Mouse (Mus musculus) liver, adult 10 weeks (tissue): ENCODE measurements around the gene Gm4881. TPM values are rescaled to one million over a fixed set of nuclear protein-coding genes. Genes with fewer than 3 reads are reported as not detected.

Experiments
- polyA plus RNA-seq: library from polyadenylated mRNA; stranded (reverse); fragments of 350-450 nt; fragmentation: Illumina TruSeq; extraction: RNeasy Lipid Tissue Mini Kit (QIAGEN cat#74804); gene quantifications from one replicate; pipeline ENCODE4 v1.2.3, GENCODE M21; 2014; ENCODE audit warnings: low read depth, low replicate concordance

Gene Gm4881
- not detected for polyA plus RNA-seq

DNA sequence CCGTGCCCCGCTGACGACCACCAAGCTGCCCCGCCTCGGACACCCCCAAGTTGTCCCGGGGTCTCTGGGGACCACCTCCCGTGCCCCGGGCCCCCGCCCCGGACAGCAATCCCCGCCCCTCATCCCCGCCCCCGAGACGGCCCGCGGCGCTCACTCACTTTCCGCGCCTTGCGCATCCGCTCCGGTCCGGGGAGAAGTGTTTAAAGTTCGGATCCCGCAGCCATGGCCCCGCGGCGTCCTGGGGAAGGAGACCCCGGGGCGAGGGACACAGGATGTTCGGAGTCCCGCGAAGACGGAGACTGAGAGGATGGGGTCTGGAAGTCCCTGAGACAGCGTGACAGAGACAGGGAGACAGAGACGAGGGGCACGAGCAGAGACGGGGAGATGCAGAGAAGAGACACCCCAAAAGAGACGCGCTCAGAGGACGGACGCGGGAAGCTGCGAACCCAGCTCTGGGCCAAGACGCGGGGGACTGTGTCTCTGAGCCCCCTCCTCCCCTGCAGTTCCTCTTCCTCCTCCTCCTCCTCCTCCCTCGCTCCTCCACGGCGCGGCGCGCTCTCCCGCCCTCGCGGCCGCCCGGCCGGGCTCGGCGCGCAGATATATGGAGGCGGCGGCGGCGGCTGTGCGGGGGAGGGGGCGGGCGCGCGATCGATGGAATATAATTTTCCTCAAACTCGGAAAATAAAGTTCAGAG, at the start of gene Gm4881:
Gm4881 (minus strand) TSS at position 238 of the 694 bp plus-strand sequence.

DNA sequence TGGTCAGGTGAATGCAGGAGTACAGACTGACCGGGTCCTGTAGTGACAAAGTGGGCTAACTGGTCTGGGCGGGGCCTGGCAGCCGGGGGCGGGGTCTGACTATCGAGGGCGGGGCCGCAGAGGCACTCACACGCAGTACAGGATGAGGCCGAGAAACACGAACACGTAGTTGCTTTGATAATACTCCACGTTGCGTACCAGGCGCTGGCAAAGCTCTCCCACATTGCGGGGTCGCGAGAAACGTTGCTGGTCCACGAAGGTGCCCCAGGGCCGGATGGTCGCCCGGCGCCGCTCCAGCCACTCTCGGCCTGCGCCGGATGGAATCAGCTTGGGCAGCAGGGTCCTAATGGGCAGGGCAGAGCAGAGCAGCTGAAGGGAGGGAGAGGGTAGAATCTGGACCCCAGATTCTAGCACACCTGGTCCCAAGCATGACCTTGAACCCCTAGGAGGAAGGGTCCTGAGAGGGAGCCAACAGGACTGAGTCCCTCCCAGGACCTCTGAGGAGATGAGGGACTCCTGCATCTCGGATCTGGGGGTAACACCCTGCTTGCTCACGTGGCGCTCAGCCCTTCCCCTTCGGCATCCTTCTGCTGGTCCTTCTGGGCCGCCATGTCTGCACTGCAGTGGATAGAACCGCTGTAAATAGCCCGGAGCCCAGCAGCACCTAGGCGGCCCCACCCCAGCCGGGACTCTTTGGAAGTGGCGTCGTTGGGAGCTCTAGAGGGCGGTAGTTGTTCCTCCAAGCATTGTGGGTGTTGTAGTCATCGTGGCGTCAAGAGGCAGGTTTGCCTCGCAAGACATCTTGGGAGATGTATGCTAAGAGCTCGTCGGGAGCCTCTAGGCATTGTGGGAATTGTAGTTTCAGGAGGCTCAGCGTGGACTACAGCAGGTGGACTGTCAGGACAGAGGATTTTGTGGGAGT, 27.9 kb upstream of the Gm4881 start, which contains the start of gene Rabac1:
Rabac1 (minus strand) TSS at position 783 of the 922 bp plus-strand sequence.

DNA sequence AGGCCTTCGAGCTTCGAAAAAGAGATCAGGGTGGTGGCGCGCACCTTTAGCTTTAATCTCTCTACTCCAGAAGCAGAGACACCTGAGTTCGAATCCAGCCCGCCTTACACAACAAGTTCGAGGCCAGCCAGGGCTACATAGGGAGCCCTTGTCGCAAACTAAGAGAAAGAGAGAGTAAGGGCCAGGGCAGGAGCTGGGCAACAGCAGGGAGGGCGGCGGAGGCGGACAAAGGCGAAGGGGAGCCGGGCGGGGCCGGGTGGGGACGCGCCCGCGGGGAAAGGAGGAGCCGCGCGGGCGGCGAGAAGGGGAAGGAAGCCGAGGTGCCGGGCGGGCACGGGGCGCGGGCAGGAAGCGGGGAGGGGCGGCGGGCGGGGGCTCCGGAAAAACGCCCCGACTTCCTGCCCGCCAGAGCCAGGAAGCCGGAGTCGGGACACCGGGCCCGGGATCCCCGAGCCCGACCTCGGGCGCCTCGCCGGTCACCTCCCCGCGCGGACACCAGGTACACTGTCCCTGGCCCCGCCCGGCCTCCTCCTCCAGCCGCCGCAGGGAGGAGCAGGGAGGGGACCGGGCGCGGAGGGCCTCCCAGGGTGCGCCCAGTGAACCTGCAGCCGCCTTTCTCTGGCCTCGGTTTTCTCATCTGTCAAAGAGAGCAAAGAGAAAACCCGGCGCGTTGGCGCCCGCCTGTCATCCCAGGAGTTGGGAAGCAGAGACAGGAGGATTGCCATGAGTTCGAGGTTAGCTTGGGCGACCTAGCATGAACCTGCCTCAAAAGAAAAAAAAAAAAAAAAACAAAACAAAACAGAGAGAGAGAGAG, 41.5 kb downstream of the Gm4881 start, which contains the start of gene Arhgef1:
Arhgef1 (plus strand) TSS at position 283 of the 814 bp plus-strand sequence.

DNA sequence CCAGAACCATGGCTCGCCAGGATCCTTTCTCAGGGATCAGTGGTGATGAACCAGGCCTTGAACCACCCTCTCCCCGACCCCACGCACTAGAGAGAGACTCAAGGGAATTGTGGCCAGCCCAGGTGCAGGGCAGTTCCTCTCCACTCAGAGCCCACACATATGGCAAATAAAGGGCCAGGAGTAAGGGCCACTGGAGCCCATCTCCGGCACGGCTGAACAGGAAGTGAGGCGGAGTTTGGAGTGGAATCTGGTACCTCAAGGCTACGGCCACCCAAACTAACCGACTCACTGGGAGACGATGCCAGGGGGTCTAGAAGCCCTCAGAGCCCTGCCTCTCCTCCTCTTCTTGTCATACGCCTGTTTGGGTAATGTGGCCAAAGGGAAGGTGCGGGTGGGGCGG, 47.1 kb downstream of the Gm4881 start, which contains the start of gene Cd79a:
Cd79a (plus strand) TSS at position 158 of the 400 bp plus-strand sequence.

DNA sequence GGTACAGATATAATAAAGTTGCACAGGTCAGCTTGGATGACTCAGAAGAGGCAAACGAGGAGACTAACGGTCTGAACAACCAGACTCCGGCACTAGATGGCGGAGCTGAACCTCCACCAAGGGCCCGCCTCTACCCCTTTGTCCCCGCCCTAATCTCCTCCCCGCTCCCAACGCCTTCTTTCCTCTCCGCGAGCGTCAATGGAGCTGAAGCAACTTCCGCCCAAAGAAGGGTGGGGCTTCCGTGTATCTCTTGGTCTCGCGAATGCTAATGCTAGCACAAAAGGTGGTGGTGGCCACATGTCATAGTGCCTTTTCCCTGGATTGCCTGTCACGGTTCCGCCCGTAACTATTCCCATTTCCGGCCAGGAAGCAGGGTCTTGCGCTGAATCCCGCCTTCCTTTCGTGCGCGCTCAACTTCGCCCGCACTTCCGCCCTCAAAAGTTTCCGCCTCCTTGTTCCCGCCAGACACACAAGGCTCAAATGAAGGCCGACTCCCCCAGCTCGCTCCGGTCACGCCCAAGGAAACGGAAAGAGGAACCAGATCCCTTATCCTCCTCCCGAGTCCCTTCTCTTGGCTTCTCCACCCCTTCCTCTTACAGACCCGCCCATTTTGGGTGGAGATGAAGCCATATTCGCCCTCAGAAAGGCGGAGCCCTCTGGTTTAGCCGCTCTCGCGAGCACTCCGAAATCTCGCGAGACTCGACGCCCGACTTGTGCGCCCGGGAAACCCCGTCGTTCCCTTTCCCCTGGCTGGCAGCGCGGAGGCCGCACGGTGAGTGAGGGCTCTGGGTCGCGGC, 60.2 kb downstream of the Gm4881 start, which contains the start of gene Rps19:
Rps19 (plus strand) TSS at position 476 of the 797 bp plus-strand sequence.

Other genes starting within 250 kb of the Gm4881 start
- gene BC049730, start 235.3 kb downstream of the Gm4881 start, polyA plus RNA-seq: not detected
- gene Gm4763, start 217.6 kb downstream of the Gm4881 start, polyA plus RNA-seq: not detected
- gene Cd177, start 184.2 kb downstream of the Gm4881 start, polyA plus RNA-seq: not detected
- not detected for gene Ceacam10, start 167.3 kb downstream of the Gm4881 start, polyA plus RNA-seq
- not detected for gene Gm9844, start 82.3 kb downstream of the Gm4881 start, polyA plus RNA-seq
- not detected for gene Lypd4, start 74.6 kb downstream of the Gm4881 start, polyA plus RNA-seq
- gene Dmrtc2, start 74.4 kb downstream of the Gm4881 start, polyA plus RNA-seq: not detected
- gene Rps19, start 60.1 kb downstream of the Gm4881 start, polyA plus RNA-seq: 37.7 TPM
- 0.45 TPM for gene Cd79a, start 47.1 kb downstream of the Gm4881 start, polyA plus RNA-seq
- gene Arhgef1, start 41.6 kb downstream of the Gm4881 start, polyA plus RNA-seq: 1.1 TPM
- gene Rabac1, start 28.3 kb upstream of the Gm4881 start, polyA plus RNA-seq: 1.6 TPM
- gene Atp1a3, start 61.5 kb upstream of the Gm4881 start, polyA plus RNA-seq: not detected
- gene Grik5, start 127.9 kb upstream of the Gm4881 start, polyA plus RNA-seq: 0.32 TPM
- 0.42 TPM for gene Zfp574, start 128.1 kb upstream of the Gm4881 start, polyA plus RNA-seq
- 0.32 TPM for gene Pou2f2, start 235.2 kb upstream of the Gm4881 start, polyA plus RNA-seq